Mouse (Mus musculus) small intestine, adult 2 months (tissue): ENCODE results near the gene Katna1. TPM values are rescaled to one million over a fixed set of nuclear protein-coding genes. Genes with fewer than 3 reads are reported as not detected.

Experiments used
- H3K27ac ChIP-seq: fragments of 200-500 bp; 2 replicates; pipeline ENCODE4 v1.5.1; 2012; ENCODE audit warnings: low read depth, low read length, control low read depth, inconsistent platforms; ENCODE audit not compliant: insufficient read depth
- H3K27me3 ChIP-seq: fragments of 200-500 bp; 2 replicates; pipeline ENCODE4 v1.6.1; 2012; ENCODE audit warnings: mild to moderate bottlenecking, moderate library complexity, low read length, inconsistent platforms; ENCODE audit not compliant: control insufficient read depth, insufficient read depth
- H3K36me3 ChIP-seq: fragments of 200-500 bp; 2 replicates; pipeline ENCODE4 v1.6.1; 2012; ENCODE audit warnings: mild to moderate bottlenecking, low read length, control low read depth, inconsistent platforms; ENCODE audit not compliant: control insufficient read depth, insufficient read depth
- H3K4me1 ChIP-seq: fragments of 200-500 bp; 2 replicates; pipeline ENCODE4 v1.6.1; 2012; ENCODE audit warnings: low read length, inconsistent platforms, mixed read lengths; ENCODE audit not compliant: control insufficient read depth, insufficient read depth, insufficient read length
- H3K4me3 ChIP-seq: fragments of 200-500 bp; 2 replicates; pipeline ENCODE4 v1.5.1; 2012; ENCODE audit warnings: low read depth, mild to moderate bottlenecking, control low read depth, inconsistent platforms, low read length, moderate library complexity
- CTCF ChIP-seq: fragments of 200-500 bp; IDR thresholded peaks from 2 replicates; pipeline ENCODE4 v1.5.1; 2012; ENCODE audit warnings: low read depth, mild to moderate bottlenecking, control low read depth, inconsistent platforms, low read length, moderate library complexity, mixed read lengths; ENCODE audit not compliant: insufficient replicate concordance, insufficient read length; ENCODE audit errors: extremely low read depth
- POLR2A ChIP-seq: fragments of 200-500 bp; IDR thresholded peaks from 2 replicates; pipeline ENCODE4 v1.6.1; 2012; ENCODE audit warnings: low read depth, mild to moderate bottlenecking, control low read depth, inconsistent platforms, low read length, moderate library complexity
- WGBS: fragments of 180-500 bp; shearing (Covaris S2); methylation state at CpG from one replicate; pipeline ENCODE4 v1.1.7; 2018; 5-methylcytosine and 5-hydroxymethylcytosine counted together
- polyA plus RNA-seq: library from polyadenylated mRNA; depleted of rRNA; stranded (reverse); fragments of >200 nt; gene quantifications from 2 replicates; pipeline ENCODE4 v1.2.3, GENCODE M21; 2012

The Katna1 gene
- polyA plus RNA-seq, 1 experiment, result 1.9 TPM

- peaks cover 66% of the 10 kb centered on the region for H3K36me3 ChIP-seq
- H3K4me1 ChIP-seq, result no peaks in the 10 kb centered on the region
- no peaks in the 10 kb centered on the region for H3K27me3 ChIP-seq
- 97% methylated on average over 6 of the region's 6 CpGs for WGBS
- H3K27ac ChIP-seq, result no peak overlapping the region
- TF ChIP-seq CTCF (no peak), POLR2A (no peak)
- no peak overlapping the region for H3K4me3 ChIP-seq
Observed at GRCm38 (mm10) chr10:7702586-7702985, 23.2 kb upstream of the Katna1 start.

DNA sequence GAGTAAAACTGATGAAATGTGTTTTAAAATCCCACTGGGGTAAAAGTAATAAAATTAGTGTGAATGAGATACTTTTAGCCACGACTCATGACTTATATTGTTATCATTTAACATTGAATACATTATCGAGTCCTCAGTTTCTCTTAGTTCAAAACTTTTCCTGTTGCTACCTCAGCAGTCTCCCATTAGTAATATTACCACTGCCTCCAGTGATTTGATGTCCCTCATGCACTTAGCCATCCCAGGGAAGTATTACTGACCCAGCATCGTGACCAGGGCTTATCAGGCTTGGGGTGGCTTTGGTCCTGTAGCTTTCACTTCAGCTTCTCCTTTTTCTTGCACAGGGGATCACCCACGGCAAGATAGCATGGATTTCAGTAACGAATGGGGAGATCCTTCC lies 15.7 kb upstream of the Katna1 start:
- Histone ChIP-seq H3K27ac (no peak overlapping the region), H3K4me3 (no peak overlapping the region), H3K27me3 (no peaks in the 10 kb centered on the region), H3K4me1 (no peaks in the 10 kb centered on the region), H3K36me3 (peaks cover 54% of the 10 kb centered on the region)
- WGBS, result 81% methylated on average over 5 of the region's 5 CpGs
- TF ChIP-seq CTCF, result no peak
- no peak for TF ChIP-seq POLR2A

DNA sequence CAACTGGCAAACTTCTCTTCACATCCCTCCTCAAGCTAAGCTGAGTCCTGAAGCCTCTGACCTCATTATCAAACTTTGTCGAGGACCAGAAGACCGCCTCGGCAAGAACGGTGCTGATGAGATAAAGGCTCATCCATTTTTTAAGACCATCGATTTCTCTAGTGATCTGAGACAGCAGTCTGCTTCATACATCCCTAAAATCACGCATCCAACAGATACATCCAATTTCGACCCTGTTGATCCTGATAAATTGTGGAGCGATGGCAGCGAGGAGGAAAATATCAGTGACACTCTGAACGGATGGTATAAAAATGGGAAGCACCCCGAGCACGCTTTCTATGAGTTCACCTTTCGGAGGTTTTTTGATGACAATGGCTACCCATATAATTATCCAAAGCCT lies 13.3 kb upstream of the Katna1 start:
- H3K27ac ChIP-seq, result no peak overlapping the region
- TF ChIP-seq CTCF, result no peak
- no peak for TF ChIP-seq POLR2A
- no peaks in the 10 kb centered on the region for H3K4me1 ChIP-seq
- 92% methylated on average over 13 of the region's 13 CpGs for WGBS
- H3K36me3 ChIP-seq, result peaks cover 46% of the 10 kb centered on the region
- H3K27me3 ChIP-seq, result no peaks in the 10 kb centered on the region
- H3K4me3 ChIP-seq, result no peak overlapping the region

- TF ChIP-seq POLR2A, result no peak
- TF ChIP-seq CTCF, result no peak
Observed at GRCm38 (mm10) chr10:7715056-7715455, 10.7 kb upstream of the Katna1 start.

GRCm38 (mm10) chr10:7726501-7726812 lies 657 bp downstream of the Katna1 start:
- Histone ChIP-seq H3K4me1 (peaks cover 2% of the 10 kb centered on the region), H3K27ac (peak overlapping the region; percentile 32; the same call in 1 of the 2 replicates), H3K4me3 (peak overlapping the region; percentile 67), H3K36me3 (no peaks in the 10 kb centered on the region), H3K27me3 (no peaks in the 10 kb centered on the region)
- 0% methylated on average over 8 of the region's 8 CpGs for WGBS
- TF ChIP-seq CTCF, result no peak
- no peak for TF ChIP-seq POLR2A

More at GRCm38 (mm10) chr10:7715056-7715455, 10.7 kb upstream of the Katna1 start:
- WGBS, result 65% methylated on average over 7 of the region's 7 CpGs
- no peak overlapping the region for H3K4me3 ChIP-seq
- no peaks in the 10 kb centered on the region for H3K4me1 ChIP-seq
- peaks cover 38% of the 10 kb centered on the region for H3K36me3 ChIP-seq
- no peak overlapping the region for H3K27ac ChIP-seq
- no peaks in the 10 kb centered on the region for H3K27me3 ChIP-seq

DNA sequence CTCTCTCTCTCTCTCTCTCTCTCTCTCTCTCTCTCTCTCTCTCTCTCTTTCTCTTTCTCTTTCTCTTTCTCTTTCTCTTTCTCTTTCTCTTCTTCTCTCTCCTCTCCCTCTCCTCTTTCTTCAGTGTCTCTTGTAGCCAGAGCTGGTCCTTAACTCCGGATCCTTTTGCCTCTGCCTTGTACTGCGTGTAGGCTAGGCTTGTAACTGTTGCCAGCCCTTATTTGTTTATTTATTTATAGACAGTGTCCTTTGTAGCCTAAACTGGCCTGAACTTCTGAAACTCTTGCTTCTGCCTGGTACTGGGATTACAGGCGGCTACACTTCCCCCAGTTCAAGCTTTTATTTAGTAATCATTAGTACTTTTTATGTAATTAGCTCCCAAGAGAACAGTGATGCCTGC lies 1.2 kb downstream of the Katna1 start:
- no peaks in the 10 kb centered on the region for H3K36me3 ChIP-seq
- 11% methylated on average over 3 of the region's 3 CpGs for WGBS

GRCm38 (mm10) chr10:7731582-7731981 lies 5.8 kb downstream of the Katna1 start:
- Histone ChIP-seq H3K27ac (no peak overlapping the region), H3K4me1 (peaks cover 2% of the 10 kb centered on the region), H3K36me3 (no peaks in the 10 kb centered on the region), H3K27me3 (no peaks in the 10 kb centered on the region), H3K4me3 (no peak overlapping the region)
- no peak for TF ChIP-seq CTCF
- no peak for TF ChIP-seq POLR2A

More for the DNA sequence above, 1.2 kb downstream of the Katna1 start:
- TF ChIP-seq CTCF (no peak), POLR2A (no peak)
- H3K4me3 ChIP-seq, result no peak overlapping the region
- H3K4me1 ChIP-seq, result peaks cover 2% of the 10 kb centered on the region
- H3K27ac ChIP-seq, result no peak overlapping the region
- H3K27me3 ChIP-seq, result no peaks in the 10 kb centered on the region

- TF ChIP-seq CTCF, result no peak
- Histone ChIP-seq H3K27ac (no peak overlapping the region), H3K36me3 (peaks cover 14% of the 10 kb centered on the region), H3K4me3 (no peak overlapping the region), H3K4me1 (0 out of 2 replicates have a peak, but pooled peaks cover 2% of the 10 kb centered on the region), H3K27me3 (no peaks in the 10 kb centered on the region)
Observed at GRCm38 (mm10) chr10:7737122-7737521, 11.3 kb downstream of the Katna1 start.
